Mouse (Mus musculus) Patski (cell line): ENCODE measurements around the gene Cldn3. TPM values are rescaled to one million over a fixed set of nuclear protein-coding genes. Genes with fewer than 3 reads are reported as not detected.

ENCODE experiments used
- ATAC-seq: fragments of 100-300 bp; one replicate; pipeline ENCODE4 v1.8.0; 2021
- CTCF ChIA-PET: fragments of 350-600 bp; sonication (Branson Sonifier 250); formaldehyde crosslinking; loops from one replicate; lab custom pipeline; 2022; ENCODE audit warnings: inconsistent platforms; lab: Charles Lee
- POLR2A ChIA-PET: fragments of 350-600 bp; sonication (Branson Sonifier 250); formaldehyde crosslinking; loops from one replicate; lab custom pipeline; 2022; ENCODE audit warnings: antibody characterized with exemption, inconsistent platforms; lab: Charles Lee
- DNase-seq: peaks from one replicate; pipeline ENCODE4 v3.0.0-alpha.2; 2011; ENCODE audit warnings: low read depth, low spot score
- H3K27me3 ChIP-seq: fragments of 371-371 bp; one replicate; pipeline ENCODE4 v1.5.1; 2021
- CTCF ChIP-seq: fragments of 100-300 bp; IDR thresholded peaks from one replicate; pipeline ENCODE4 v1.5.1; 2021
- in situ Hi-C: fragments of 300-500 bp; cut with MboI; formaldehyde crosslinking; loops from 3 replicates; pipeline ENCODE4 v1.11.1; 2018; ENCODE audit warnings: low pct_unique_long_range_greater_than_20kb, mixed read lengths
- polyA plus RNA-seq: library from polyadenylated mRNA; unstranded; gene quantifications from one replicate; pipeline ENCODE4 v1.2.3, GENCODE M21; 2021

Cldn3 gene
- polyA plus RNA-seq, 1 experiment from 2014 or later, result not detected

DNA sequence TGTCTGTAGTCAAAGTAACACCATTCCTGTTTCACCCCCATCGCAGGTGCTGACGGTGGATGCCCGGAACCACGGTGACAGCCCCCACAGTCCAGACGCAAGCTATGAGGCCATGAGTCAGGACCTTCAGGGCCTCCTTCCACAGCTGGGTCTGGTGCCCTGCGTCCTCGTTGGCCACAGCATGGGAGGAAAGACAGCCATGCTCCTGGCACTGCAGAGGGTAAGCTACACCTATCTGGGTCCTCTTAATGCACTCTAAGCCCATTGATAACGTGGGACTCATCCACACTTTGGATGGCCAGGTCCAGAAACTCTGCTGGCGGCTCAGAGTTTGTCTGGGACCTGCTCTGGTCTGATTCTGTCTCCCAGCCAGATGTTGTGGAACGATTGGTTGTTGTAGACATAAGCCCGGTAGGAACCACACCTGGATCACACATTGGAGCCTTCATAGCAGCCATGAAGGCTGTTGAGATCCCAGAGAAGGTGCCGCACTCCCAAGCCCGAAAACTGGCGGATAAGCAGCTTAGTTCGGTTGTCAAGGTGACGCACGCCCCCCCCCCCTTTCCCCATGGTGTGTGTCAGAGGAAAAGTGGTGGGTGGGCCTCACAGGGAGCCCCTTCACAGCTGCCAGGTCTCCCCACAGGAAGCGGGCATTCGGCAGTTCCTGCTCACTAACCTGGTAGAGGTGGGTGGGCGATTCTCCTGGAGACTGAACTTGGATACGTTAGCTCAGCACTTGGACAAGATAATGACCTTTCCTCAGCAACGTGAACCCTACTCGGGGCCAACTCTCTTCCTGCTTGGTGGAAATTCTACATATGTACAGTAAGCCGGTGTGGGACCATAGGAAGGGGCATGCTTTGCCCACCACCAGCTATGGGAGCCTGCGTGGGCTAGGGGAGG, 25.1 kb downstream of the Cldn3 start:
- in situ Hi-C loops, result loop anchor here (10.0 kb wide), 1 partner anchor 154 kb away; the partner anchor contains the start of gene Bcl7b
- POLR2A ChIA-PET, result interaction anchor here (0.6 to 0.8 kb wide), 3 partner anchors 64 to 175 kb away, joined by 3 to 4 read pairs (median 3); no protein-coding TSS in a partner anchor
- no peak for TF ChIP-seq CTCF
- CTCF ChIA-PET, result interaction anchor here (1.4 to 3.2 kb wide), 3 partner anchors 30 to 103 kb away, joined by 3 to 9 read pairs (median 9); no protein-coding TSS in a partner anchor
- DNase-seq, result no peak
- no peaks in the 10 kb centered on the region for H3K27me3 ChIP-seq
- no peak for ATAC-seq

DNA sequence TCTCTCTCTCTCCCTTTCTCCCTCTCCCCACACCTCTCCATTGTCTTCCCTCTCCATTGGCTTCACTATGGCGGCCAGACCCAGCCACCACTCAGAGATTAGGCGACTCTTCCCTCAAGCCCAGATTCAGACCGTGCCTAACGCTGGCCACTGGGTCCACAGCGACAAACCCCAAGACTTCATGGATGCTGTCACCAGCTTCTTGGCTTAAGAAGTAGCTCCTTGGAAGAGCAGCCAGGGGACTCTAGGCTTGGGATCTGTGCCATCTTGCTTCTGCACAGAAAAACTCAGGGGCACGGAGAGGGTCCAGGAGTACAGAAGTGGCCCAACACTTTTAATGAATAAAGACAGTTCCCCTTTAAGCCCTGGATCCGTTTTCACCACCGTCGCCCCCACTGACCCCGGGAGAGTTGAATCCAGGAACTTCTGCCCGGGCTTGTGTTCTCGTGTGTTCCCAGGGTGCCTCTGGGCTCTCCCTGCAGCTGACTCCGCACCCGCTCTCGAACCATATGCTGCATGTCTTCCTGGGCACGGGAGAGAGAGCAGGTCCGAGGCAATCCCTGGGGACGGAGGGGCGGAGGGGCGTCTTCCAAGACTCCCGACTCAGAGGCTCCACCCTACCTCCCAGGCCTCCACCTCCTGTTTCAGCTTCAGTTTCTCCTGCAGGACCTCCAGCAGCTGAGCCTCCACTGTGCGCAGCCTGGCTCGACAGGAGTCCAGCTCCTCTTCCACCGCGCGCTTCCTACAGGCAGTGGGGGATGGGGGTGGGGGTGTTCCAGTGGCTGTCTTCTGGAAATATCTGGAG, 26.0 kb downstream of the Cldn3 start:
- DNase-seq (no peak), ATAC-seq (no peak)

DNA sequence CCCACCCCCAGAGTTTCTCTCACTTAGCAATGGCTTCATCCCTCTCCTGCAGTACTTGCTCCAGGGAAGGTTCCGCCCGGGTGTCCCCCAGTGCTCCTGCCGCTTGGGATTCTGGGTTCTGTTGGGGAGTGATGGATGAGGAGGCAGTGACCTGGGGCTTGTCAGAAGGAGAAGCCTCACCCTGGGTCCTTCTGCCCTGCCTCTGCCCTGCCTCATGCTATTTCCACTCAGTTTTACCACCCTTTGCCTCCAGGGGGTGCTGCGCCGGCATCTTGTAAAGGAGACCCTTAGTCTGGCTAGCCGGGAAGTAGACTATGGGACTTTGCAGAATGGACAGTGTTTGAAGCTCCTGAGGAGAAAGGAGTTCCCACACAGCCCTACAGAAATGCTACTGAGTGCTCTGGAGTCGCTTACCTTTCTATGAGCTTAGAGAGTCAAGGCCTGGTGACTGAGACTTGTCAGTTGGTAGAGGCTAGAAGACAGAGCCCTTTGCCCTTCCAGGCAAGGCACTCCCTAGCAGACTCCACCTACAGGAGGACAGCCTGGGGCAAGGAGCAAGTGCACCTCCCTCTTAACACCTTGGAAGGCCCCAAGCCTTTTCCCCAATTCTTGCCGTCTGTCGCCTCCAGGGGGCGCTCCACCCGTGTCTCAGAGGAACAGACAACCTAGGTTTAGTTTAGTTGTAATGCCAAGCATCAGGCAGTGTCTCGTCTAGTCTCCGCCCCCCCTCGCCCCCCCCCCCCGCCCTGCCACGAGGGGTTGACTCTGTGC, 26.8 kb downstream of the Cldn3 start:
- CTCF ChIA-PET, result interaction anchor here (0.7 to 2.8 kb wide), 9 partner anchors 10 to 274 kb away, joined by 3 to 9 read pairs (median 4); no protein-coding TSS in a partner anchor
- no peaks in the 10 kb centered on the region for H3K27me3 ChIP-seq
- DNase-seq (no peak), ATAC-seq (no peak)
- POLR2A ChIA-PET, result interaction anchor here (0.5 to 1.1 kb wide), 2 partner anchors 52 to 357 kb away, joined by 3 to 4 read pairs; partner anchors contain the start of genes Bud23 and Nsun5
- in situ Hi-C loops, result loop anchor here (10.0 kb wide), 1 partner anchor 152 kb away; the partner anchor contains the start of gene Bcl7b
- no peak for TF ChIP-seq CTCF

More for the DNA sequence above, 26.0 kb downstream of the Cldn3 start:
- in situ Hi-C loops, result loop anchor here (10.0 kb wide), 1 partner anchor 153 kb away; the partner anchor contains the start of gene Bcl7b
- no peak for TF ChIP-seq CTCF
- no peaks in the 10 kb centered on the region for H3K27me3 ChIP-seq
- ChIA-PET CTCF (interaction anchor here (0.7 to 2.8 kb wide), 8 partner anchors 10 to 274 kb away, joined by 3 to 9 read pairs (median 4); no protein-coding TSS in a partner anchor), POLR2A (interaction anchor here (1.1 kb wide), 1 partner anchor 53 kb away, joined by 4 read pairs; the partner anchor contains the start of gene Bud23)

DNA sequence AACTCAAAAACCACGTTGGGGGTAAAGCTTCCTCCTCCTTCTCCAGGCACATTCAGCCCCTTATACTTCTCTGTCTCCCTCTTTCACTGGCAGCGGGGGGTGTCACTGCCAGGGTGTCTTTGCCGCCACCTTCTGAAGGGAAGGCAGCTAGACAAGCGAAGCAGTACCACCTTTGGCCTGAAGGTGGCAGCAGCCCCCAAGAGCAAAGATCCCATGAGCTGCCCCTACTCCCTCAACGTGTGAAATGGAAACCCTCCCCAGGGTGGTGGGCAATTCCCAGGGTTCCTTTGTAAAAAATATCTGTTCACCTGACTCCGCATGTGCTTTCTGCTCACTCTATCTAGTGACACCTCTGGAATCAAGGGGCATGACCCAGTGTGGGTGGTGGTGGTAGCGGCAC, 29.5 kb downstream of the Cldn3 start:
- ATAC-seq, result no peak
- TF ChIP-seq CTCF, result no peak
- ChIA-PET CTCF (interaction anchor here (0.7 to 3.9 kb wide), 28 partner anchors 10 to 324 kb away, joined by 3 to 26 read pairs (median 4); partner anchors contain the start of gene Vps37d), POLR2A (interaction anchor here (1.2 to 1.3 kb wide), 2 partner anchors 19 to 48 kb away, joined by 3 to 4 read pairs; partner anchors contain the start of gene Dnajc30)
- H3K27me3 ChIP-seq, result no peaks in the 10 kb centered on the region
- DNase-seq, result no peak
- in situ Hi-C loops, result loop anchor here (5.0 to 10.0 kb wide), 2 partner anchors 149 to 272 kb away; partner anchors contain the start of gene Bcl7b

DNA sequence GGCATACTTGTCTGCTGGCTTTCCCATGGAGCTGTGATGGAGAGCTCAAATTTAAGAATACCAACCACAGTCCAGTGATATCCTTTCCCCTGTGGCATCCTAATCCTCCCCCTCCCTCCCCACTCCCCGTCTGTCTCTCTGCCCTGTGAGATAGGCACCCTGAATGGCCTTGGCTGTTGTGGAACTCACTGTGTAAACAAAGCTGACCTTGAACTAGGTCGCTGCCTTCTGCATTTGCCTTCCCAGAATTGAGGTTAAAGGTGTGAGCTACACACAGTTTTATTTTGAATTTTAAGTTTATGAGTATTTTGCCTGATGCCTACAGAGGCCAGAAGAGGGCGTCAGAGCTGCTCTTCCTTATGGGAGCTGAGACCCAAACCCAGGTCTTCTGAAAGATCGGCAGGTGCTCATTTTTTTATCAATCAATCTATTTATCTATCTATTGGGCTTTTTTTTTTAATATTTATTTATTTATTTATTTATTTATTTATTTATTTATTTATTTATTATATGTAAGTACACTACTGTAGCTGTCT, 30.3 kb downstream of the Cldn3 start:
- no peak for TF ChIP-seq CTCF
- ChIA-PET CTCF (interaction anchor here (0.8 to 3.9 kb wide), 20 partner anchors 9 to 269 kb away, joined by 3 to 26 read pairs (median 4); partner anchors contain the start of gene Vps37d), POLR2A (interaction anchor here (1.2 to 1.3 kb wide), 2 partner anchors 18 to 48 kb away, joined by 3 to 4 read pairs; partner anchors contain the start of gene Dnajc30)
- no peaks in the 10 kb centered on the region for H3K27me3 ChIP-seq
- ATAC-seq (no peak), DNase-seq (no peak)
- in situ Hi-C loops, result loop anchor here (5.0 to 10.0 kb wide), 2 partner anchors 149 to 271 kb away; partner anchors contain the start of gene Bcl7b

DNA sequence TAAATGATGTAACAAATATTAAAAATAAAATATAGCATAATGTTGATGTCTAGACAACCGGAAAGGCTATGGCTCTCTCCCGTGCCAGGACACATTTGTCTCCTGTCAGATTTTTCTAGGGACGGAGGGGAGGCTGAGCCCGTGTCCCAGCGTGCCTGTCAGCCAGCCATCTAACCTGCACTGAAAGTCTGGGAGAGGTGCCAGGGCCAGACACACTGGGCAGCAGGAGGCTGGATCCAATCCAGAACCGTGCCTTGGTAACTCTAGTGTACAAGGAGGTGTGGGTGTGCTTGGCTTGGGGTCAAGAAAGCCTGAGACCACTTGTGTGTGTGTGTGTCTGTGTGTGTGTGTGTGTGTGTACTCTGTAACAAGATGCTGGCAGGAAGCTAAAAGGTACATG, 35.8 kb downstream of the Cldn3 start:
- ChIA-PET CTCF (interaction anchor here (0.9 to 1.9 kb wide), 5 partner anchors 9 to 31 kb away, joined by 3 to 11 read pairs (median 4); no protein-coding TSS in a partner anchor), POLR2A (interaction anchor here (0.6 kb wide), 1 partner anchor 251 kb away, joined by 3 read pairs; no protein-coding TSS in a partner anchor)
- in situ Hi-C loops, result loop anchor here (5.0 kb wide), 1 partner anchor 50 kb away; no protein-coding TSS in a partner anchor
- TF ChIP-seq CTCF, result no peak
- no peaks in the 10 kb centered on the region for H3K27me3 ChIP-seq
- ATAC-seq (no peak), DNase-seq (no peak)

DNA sequence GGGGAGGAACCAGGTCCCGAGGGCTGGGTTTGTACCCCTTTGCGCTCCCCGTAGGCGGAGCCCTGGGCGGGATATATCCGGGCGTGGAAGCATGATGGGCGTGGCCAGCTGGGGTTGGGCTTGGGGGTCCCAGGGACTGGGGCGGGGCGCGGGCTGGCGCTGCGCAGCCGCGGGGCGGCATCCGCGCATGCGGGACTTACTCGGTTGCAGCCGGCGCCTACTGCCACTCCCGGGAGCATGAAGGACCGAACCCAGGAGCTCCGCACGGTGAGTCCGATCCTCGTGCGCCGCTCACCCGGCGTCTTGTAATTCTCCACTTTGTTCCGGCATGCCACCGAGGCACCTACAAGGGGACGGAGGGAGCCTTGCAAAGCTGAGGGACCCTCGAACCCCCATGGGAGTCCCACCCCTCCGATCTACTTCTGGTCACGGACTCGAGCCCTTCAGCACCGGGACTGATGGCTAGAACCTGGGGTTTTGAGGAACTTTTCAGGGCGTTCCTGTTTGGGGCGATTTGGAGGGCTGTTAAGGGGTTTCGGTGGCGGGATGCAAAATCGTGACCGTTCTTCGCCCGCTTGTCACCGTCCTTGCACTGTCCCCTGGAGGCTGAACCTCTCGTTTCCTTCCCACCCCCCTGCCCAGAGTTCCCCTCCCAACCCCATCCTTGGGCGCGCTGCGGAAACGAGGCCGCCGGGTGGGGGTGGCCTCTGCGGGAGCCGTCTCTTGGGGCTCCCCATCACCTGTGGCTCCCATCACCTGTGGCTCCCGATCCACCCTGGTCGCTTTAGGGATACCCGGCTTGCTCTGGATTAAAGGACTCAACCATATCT, 37.5 kb downstream of the Cldn3 start, which contains the start of gene Stx1a:
Stx1a (plus strand) TSS at position 139 of the 830 bp plus-strand sequence.
- no peaks in the 10 kb centered on the region for H3K27me3 ChIP-seq
- DNase-seq (no peak), ATAC-seq (peak; percentile 69)
- in situ Hi-C loops, result loop anchor here (5.0 kb wide), 1 partner anchor 49 kb away; no protein-coding TSS in a partner anchor
- POLR2A ChIA-PET, result interaction anchor here (0.6 to 0.9 kb wide), 2 partner anchors 38 to 41 kb away, joined by 3 read pairs; no protein-coding TSS in a partner anchor
- TF ChIP-seq CTCF, result no peak
- CTCF ChIA-PET, result interaction anchor here (1.3 to 3.4 kb wide), 5 partner anchors 8 to 116 kb away, joined by 3 to 16 read pairs (median 5); no protein-coding TSS in a partner anchor
